Mouse (Mus musculus): ENCODE data around the gene Col26a1. TPM values are rescaled to one million over a fixed set of nuclear protein-coding genes. Genes with fewer than 3 reads are reported as not detected.

Gene Col26a1
- polyA plus RNA-seq, 1 experiment = 1.00 TPM

DNA sequence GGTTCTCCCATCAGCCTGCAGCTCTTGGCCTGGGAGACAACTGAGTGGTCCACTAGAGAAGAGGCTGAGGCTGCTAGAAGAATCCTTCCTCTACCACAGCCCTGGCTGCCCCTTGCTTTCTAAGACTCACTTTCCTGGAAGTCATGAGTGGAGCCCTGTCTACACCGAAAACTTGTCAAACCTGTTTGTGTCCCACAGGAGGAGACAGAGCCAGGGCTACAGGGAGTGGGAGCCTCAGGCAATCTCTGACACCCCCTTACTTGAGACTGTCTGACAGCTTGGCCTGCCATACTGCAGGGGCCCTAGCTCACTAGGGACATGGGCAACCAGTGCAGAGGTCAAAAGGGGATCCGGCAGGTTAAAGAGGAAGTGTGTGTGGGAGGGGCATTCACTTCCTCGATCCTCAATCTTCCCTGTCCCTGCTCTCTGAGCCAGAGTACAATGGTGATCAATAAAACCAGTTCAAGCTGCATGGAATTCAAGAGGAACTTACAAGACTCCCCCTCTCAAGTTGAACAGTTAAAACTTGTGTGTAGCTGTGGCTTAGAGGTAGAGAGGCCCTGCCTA lies 180.8 kb downstream of the Col26a1 start:
- no peak for TF ChIP-seq MYOD1 (IDR thresholded peaks at IDR 0.05; ENCODE audit: control insufficient read depth in 1 of 3, insufficient read length in 2 of 3, low read depth in 2 of 3)
- no peak for TF ChIP-seq REST (IDR thresholded peaks at IDR 0.05; ENCODE audit: insufficient read depth, insufficient read length)
- TF ChIP-seq POLR2A (IDR thresholded peaks at IDR 0.05; ENCODE audit: insufficient read length, low read depth) = no peak
- TF ChIP-seq CEBPB (IDR thresholded peaks at IDR 0.05; ENCODE audit: insufficient read depth, poor library complexity, severe bottlenecking) = no peak
- TF ChIP-seq E2F4 (IDR thresholded peaks at IDR 0.05; ENCODE audit: insufficient read depth) = no peak
- TF ChIP-seq SRF (IDR thresholded peaks at IDR 0.05; ENCODE audit: control insufficient read depth, insufficient read length, low read depth) = no peak
- TF ChIP-seq POLR2AphosphoS2 (IDR thresholded peaks at IDR 0.05; ENCODE audit: insufficient read length, low read depth) = no peak
- no peak for TF ChIP-seq MAX (IDR thresholded peaks at IDR 0.05; ENCODE audit: low read depth)
- TF ChIP-seq TCF3 (IDR thresholded peaks at IDR 0.05; ENCODE audit: insufficient read length, low read depth) = no peak
- no peak for TF ChIP-seq USF1 (IDR thresholded peaks at IDR 0.05; ENCODE audit: low read depth)
- TF ChIP-seq MYOG (IDR thresholded peaks at IDR 0.05; ENCODE audit: control insufficient read depth in 1 of 3, insufficient read depth in 1 of 3, insufficient read length in 2 of 3, low read depth in 2 of 3) = no peak
- TF ChIP-seq TCF12 (IDR thresholded peaks at IDR 0.05; ENCODE audit: insufficient read depth, poor library complexity, severe bottlenecking) = no peak
- no peaks in the 10 kb centered on the region for H3K79me2 ChIP-seq (ENCODE audit: control insufficient read depth, insufficient read depth)
- H3ac ChIP-seq (ENCODE audit: control insufficient read depth, insufficient read length) = no peak overlapping the region
- no peaks in the 10 kb centered on the region for H3K27me3 ChIP-seq (ENCODE audit: control insufficient read depth, insufficient read depth, insufficient read length)
- no peaks in the 10 kb centered on the region for H3K36me3 ChIP-seq (ENCODE audit: control insufficient read depth, insufficient read depth)
- no peak overlapping the region for H3K4me3 ChIP-seq
- H3K4me2 ChIP-seq (ENCODE audit: low read depth) = no peak overlapping the region

DNA sequence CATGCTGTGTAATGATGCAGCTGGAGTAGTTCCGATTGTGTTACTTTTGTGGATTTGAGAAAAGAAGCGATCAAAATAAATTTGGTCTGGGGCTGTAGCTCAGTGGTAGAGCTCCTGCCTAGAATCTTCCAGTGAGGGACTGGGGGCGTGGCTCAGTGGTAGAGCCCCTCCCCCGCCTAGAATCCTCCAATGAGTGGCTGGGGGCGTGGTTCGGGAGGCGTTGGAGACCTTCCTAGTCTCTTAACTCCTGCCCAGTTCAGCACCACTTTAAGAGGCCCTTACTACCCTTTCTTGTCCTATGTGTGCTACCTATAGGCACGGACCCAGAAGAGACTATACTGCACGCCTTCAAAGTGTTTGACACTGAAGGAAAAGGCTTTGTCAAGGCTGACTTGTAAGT lies 185.4 kb downstream of the Col26a1 start:
- H3K4me2 ChIP-seq (ENCODE audit: low read depth) = no peak overlapping the region

DNA sequence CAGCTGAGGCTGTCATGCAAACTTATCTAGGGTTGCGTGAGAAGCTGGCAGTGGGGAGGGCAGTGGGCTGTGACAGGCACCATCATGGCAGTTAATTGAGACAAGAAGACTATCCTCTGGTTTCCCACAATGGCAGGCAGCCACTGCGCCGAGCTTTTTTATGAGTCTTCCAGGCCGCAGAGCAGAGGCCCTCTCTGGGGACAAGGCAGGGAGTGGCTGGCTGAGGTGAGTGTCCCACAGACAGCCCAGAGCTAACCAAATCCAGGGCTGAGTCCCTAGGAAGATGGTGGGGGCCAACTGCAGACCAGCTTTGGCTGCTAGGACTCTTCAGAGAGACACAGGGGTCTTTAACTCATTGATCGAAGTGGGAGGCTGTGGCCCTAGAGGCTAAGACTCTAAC lies 186.5 kb downstream of the Col26a1 start:
- Histone ChIP-seq H3K4me2 (ENCODE audit: low read depth) (no peak overlapping the region), H3K27me3 (ENCODE audit: control insufficient read depth, insufficient read depth, insufficient read length) (no peaks in the 10 kb centered on the region), H3K79me2 (ENCODE audit: control insufficient read depth, insufficient read depth) (no peaks in the 10 kb centered on the region), H3ac (ENCODE audit: control insufficient read depth, insufficient read length) (no peak overlapping the region), H3K36me3 (ENCODE audit: control insufficient read depth, insufficient read depth) (no peaks in the 10 kb centered on the region), H3K4me3 (no peak overlapping the region)
- peak in 1 of 3 experiments; percentile 10 for TF ChIP-seq MYOD1 (IDR thresholded peaks at IDR 0.05; ENCODE audit: control insufficient read depth in 1 of 3, insufficient read length in 2 of 3, low read depth in 2 of 3)
- no peak for TF ChIP-seq SRF (IDR thresholded peaks at IDR 0.05; ENCODE audit: control insufficient read depth, insufficient read length, low read depth)

More for the DNA sequence above, 185.4 kb downstream of the Col26a1 start:
- Histone ChIP-seq H3ac (ENCODE audit: control insufficient read depth, insufficient read length) (no peak overlapping the region), H3K27me3 (ENCODE audit: control insufficient read depth, insufficient read depth, insufficient read length) (no peaks in the 10 kb centered on the region), H3K36me3 (ENCODE audit: control insufficient read depth, insufficient read depth) (no peaks in the 10 kb centered on the region), H3K4me3 (no peak overlapping the region), H3K79me2 (ENCODE audit: control insufficient read depth, insufficient read depth) (no peaks in the 10 kb centered on the region)
- no peak for TF ChIP-seq TCF3 (IDR thresholded peaks at IDR 0.05; ENCODE audit: insufficient read length, low read depth)
- no peak for TF ChIP-seq USF1 (IDR thresholded peaks at IDR 0.05; ENCODE audit: low read depth)
- no peak for TF ChIP-seq TCF12 (IDR thresholded peaks at IDR 0.05; ENCODE audit: insufficient read depth, poor library complexity, severe bottlenecking)
- TF ChIP-seq MAX (IDR thresholded peaks at IDR 0.05; ENCODE audit: low read depth) = no peak
- TF ChIP-seq MYOG (IDR thresholded peaks at IDR 0.05; ENCODE audit: control insufficient read depth in 1 of 3, insufficient read depth in 1 of 3, insufficient read length in 2 of 3, low read depth in 2 of 3) = no peak
- no peak for TF ChIP-seq CEBPB (IDR thresholded peaks at IDR 0.05; ENCODE audit: insufficient read depth, poor library complexity, severe bottlenecking)
- TF ChIP-seq SRF (IDR thresholded peaks at IDR 0.05; ENCODE audit: control insufficient read depth, insufficient read length, low read depth) = no peak
- no peak for TF ChIP-seq REST (IDR thresholded peaks at IDR 0.05; ENCODE audit: insufficient read depth, insufficient read length)
- TF ChIP-seq POLR2A (IDR thresholded peaks at IDR 0.05; ENCODE audit: insufficient read length, low read depth) = no peak
- TF ChIP-seq E2F4 (IDR thresholded peaks at IDR 0.05; ENCODE audit: insufficient read depth) = no peak
- TF ChIP-seq POLR2AphosphoS2 (IDR thresholded peaks at IDR 0.05; ENCODE audit: insufficient read length, low read depth) = no peak
- no peak for TF ChIP-seq MYOD1 (IDR thresholded peaks at IDR 0.05; ENCODE audit: control insufficient read depth in 1 of 3, insufficient read length in 2 of 3, low read depth in 2 of 3)

DNA sequence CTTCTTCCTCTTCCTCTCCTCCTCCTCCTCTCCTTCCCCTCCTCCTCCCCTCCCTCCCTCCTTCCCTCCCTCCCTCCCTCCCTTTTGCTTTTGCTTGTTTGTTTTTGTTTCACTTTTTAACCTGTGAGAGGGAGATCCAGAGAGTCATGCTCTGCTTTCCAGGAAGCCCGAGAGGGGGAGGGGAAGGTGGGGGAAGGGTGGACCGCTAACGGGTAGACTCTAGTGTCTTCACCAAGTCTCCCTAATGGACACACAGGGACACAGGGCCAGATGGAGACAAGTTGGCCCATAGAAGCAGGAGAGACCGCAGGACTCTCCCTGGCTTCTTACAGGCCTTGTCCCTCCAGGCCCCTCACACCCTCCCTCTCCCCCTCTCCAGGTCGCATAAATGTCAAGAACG lies 188.0 kb downstream of the Col26a1 start:
- Histone ChIP-seq H3K4me2 (ENCODE audit: low read depth) (no peak overlapping the region), H3ac (ENCODE audit: control insufficient read depth, insufficient read length) (no peak overlapping the region), H3K4me3 (no peak overlapping the region), H3K79me2 (ENCODE audit: control insufficient read depth, insufficient read depth) (no peaks in the 10 kb centered on the region), H3K36me3 (ENCODE audit: control insufficient read depth, insufficient read depth) (no peaks in the 10 kb centered on the region), H3K27me3 (ENCODE audit: control insufficient read depth, insufficient read depth, insufficient read length) (no peaks in the 10 kb centered on the region)
- TF ChIP-seq MYOD1 (IDR thresholded peaks at IDR 0.05; ENCODE audit: control insufficient read depth in 1 of 3, insufficient read length in 2 of 3, low read depth in 2 of 3) (no peak), E2F4 (IDR thresholded peaks at IDR 0.05; ENCODE audit: insufficient read depth) (no peak), SRF (IDR thresholded peaks at IDR 0.05; ENCODE audit: control insufficient read depth, insufficient read length, low read depth) (no peak), POLR2A (IDR thresholded peaks at IDR 0.05; ENCODE audit: insufficient read length, low read depth) (no peak), USF1 (IDR thresholded peaks at IDR 0.05; ENCODE audit: low read depth) (no peak), CEBPB (IDR thresholded peaks at IDR 0.05; ENCODE audit: insufficient read depth, poor library complexity, severe bottlenecking) (no peak), TCF3 (IDR thresholded peaks at IDR 0.05; ENCODE audit: insufficient read length, low read depth) (no peak), MYOG (IDR thresholded peaks at IDR 0.05; ENCODE audit: control insufficient read depth in 1 of 3, insufficient read depth in 1 of 3, insufficient read length in 2 of 3, low read depth in 2 of 3) (no peak), REST (IDR thresholded peaks at IDR 0.05; ENCODE audit: insufficient read depth, insufficient read length) (no peak), MAX (IDR thresholded peaks at IDR 0.05; ENCODE audit: low read depth) (no peak), POLR2AphosphoS2 (IDR thresholded peaks at IDR 0.05; ENCODE audit: insufficient read length, low read depth) (no peak), TCF12 (IDR thresholded peaks at IDR 0.05; ENCODE audit: insufficient read depth, poor library complexity, severe bottlenecking) (no peak)

DNA sequence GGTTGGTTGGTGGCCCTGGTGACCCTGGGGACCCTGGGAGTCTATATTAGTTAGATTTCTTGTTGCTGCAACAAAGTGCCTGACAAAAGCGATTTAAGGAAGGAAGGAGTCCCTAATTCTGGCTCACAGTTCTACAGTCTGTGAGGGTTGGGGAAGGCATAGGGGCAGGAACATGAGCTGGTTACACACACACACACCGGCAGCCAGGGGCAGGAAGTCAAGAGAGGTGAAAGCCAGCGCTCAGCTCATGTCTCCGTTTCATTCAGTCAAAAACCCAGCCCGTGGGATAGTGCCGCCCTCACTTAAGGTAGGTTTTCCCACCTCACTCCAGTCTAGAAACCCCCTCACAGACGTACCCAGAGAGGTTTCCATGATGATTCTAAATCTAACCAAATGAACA lies 189.6 kb downstream of the Col26a1 start:
- Histone ChIP-seq H3K36me3 (ENCODE audit: control insufficient read depth, insufficient read depth) (no peaks in the 10 kb centered on the region), H3K27me3 (ENCODE audit: control insufficient read depth, insufficient read depth, insufficient read length) (no peaks in the 10 kb centered on the region), H3K4me3 (no peak overlapping the region), H3K4me2 (ENCODE audit: low read depth) (no peak overlapping the region), H3K79me2 (ENCODE audit: control insufficient read depth, insufficient read depth) (no peaks in the 10 kb centered on the region), H3ac (ENCODE audit: control insufficient read depth, insufficient read length) (no peak overlapping the region)
- TF ChIP-seq TCF12 (IDR thresholded peaks at IDR 0.05; ENCODE audit: insufficient read depth, poor library complexity, severe bottlenecking) = no peak
- TF ChIP-seq CEBPB (IDR thresholded peaks at IDR 0.05; ENCODE audit: insufficient read depth, poor library complexity, severe bottlenecking) = no peak
- no peak for TF ChIP-seq USF1 (IDR thresholded peaks at IDR 0.05; ENCODE audit: low read depth)
- TF ChIP-seq REST (IDR thresholded peaks at IDR 0.05; ENCODE audit: insufficient read depth, insufficient read length) = no peak
- no peak for TF ChIP-seq MYOD1 (IDR thresholded peaks at IDR 0.05; ENCODE audit: control insufficient read depth in 1 of 3, insufficient read length in 2 of 3, low read depth in 2 of 3)
- TF ChIP-seq E2F4 (IDR thresholded peaks at IDR 0.05; ENCODE audit: insufficient read depth) = no peak
- no peak for TF ChIP-seq MAX (IDR thresholded peaks at IDR 0.05; ENCODE audit: low read depth)
- TF ChIP-seq POLR2AphosphoS2 (IDR thresholded peaks at IDR 0.05; ENCODE audit: insufficient read length, low read depth) = no peak
- TF ChIP-seq MYOG (IDR thresholded peaks at IDR 0.05; ENCODE audit: control insufficient read depth in 1 of 3, insufficient read depth in 1 of 3, insufficient read length in 2 of 3, low read depth in 2 of 3) = no peak
- no peak for TF ChIP-seq POLR2A (IDR thresholded peaks at IDR 0.05; ENCODE audit: insufficient read length, low read depth)
- TF ChIP-seq TCF3 (IDR thresholded peaks at IDR 0.05; ENCODE audit: insufficient read length, low read depth) = no peak

Data from myocyte (in vitro differentiated cells).